Mouse (Mus musculus) stomach, embryonic 14.5 days (tissue): Measurements from ENCODE around the gene Galc. TPM values are rescaled to one million over a fixed set of nuclear protein-coding genes. Genes with fewer than 3 reads are reported as not detected.

Experiments used
- ATAC-seq: fragments of 200-750 bp; cut with Nextera tagmentation; 2 replicates; pipeline ENCODE4 v1.8.0; 2017; ENCODE audit warnings: low read depth, moderate TSS enrichment; ENCODE audit not compliant: insufficient number of reproducible peaks, insufficient read depth, low FRiP score
- H3K27ac ChIP-seq: fragments of 300-500 bp; sonication (generic); 2 replicates; pipeline ENCODE4 v1.5.1; 2014; ENCODE audit warnings: mild to moderate bottlenecking, low read length, moderate library complexity, mixed read lengths
- H3K27me3 ChIP-seq: fragments of 300-500 bp; sonication (generic); 2 replicates; pipeline ENCODE4 v1.6.1; 2014; ENCODE audit warnings: low read length, control low read depth, mixed read lengths; ENCODE audit not compliant: control insufficient read depth, insufficient read depth
- H3K36me3 ChIP-seq: fragments of 300-500 bp; sonication (generic); 2 replicates; pipeline ENCODE4 v1.6.1; 2014; ENCODE audit warnings: mild to moderate bottlenecking, control low read depth, low read length, moderate library complexity, mixed read lengths; ENCODE audit not compliant: control insufficient read depth, insufficient read depth
- H3K4me1 ChIP-seq: fragments of 300-500 bp; sonication (generic); 2 replicates; pipeline ENCODE4 v1.6.1; 2014; ENCODE audit warnings: low read length, control low read depth, mixed read lengths; ENCODE audit not compliant: control insufficient read depth, insufficient read depth
- H3K4me2 ChIP-seq: fragments of 300-500 bp; sonication (generic); replicated peaks from 2 replicates; pipeline ENCODE4 v1.6.1; 2014; ENCODE audit warnings: low read depth, low read length, control low read depth
- H3K4me3 ChIP-seq: fragments of 300-500 bp; sonication (generic); 2 replicates; pipeline ENCODE4 v1.5.1; 2014; ENCODE audit warnings: low read depth, low read length, control low read depth
- H3K9ac ChIP-seq: fragments of 300-500 bp; sonication (generic); replicated peaks from 2 replicates; pipeline ENCODE4 v1.6.1; 2014; ENCODE audit warnings: low read depth, mild to moderate bottlenecking, control low read depth, low read length, moderate library complexity, mixed read lengths
- H3K9me3 ChIP-seq: fragments of 300-500 bp; sonication (generic); 2 replicates; pipeline ENCODE4 v1.6.1; 2016; ENCODE audit warnings: low read depth, low read length, control low read depth; ENCODE audit not compliant: control insufficient read depth
- WGBS: fragments of 180-500 bp; shearing (Covaris S2); extraction: QIAGEN DNeasy Blood & Tissue Kit; methylation state at CpG from one replicate; pipeline ENCODE4 v1.1.7; 2014; 5-methylcytosine and 5-hydroxymethylcytosine counted together
- polyA plus RNA-seq: library from polyadenylated mRNA; unstranded; fragments of >200 nt; fragmentation: Nextera tagmentation; extraction: Ambion mirVana; gene quantifications from 2 replicates; pipeline ENCODE4 v1.2.1, GENCODE M21; 2014

Galc gene
- polyA plus RNA-seq, 1 experiment from 2014 or later: 9.2 TPM

- Histone ChIP-seq H3K4me3 (no peak overlapping the region), H3K36me3 (no peaks in the 10 kb centered on the region), H3K4me2 (no peak overlapping the region), H3K9ac (no peak overlapping the region), H3K4me1 (no peaks in the 10 kb centered on the region), H3K9me3 (no peaks in the 10 kb centered on the region), H3K27me3 (no peaks in the 10 kb centered on the region), H3K27ac (no peak overlapping the region)
- 87% methylated on average over 7 of the region's 7 CpGs for WGBS
- ATAC-seq: no peak
Measured at GRCm38 (mm10) chr12:98213791-98214190, 45.5 kb downstream of the Galc start.

DNA sequence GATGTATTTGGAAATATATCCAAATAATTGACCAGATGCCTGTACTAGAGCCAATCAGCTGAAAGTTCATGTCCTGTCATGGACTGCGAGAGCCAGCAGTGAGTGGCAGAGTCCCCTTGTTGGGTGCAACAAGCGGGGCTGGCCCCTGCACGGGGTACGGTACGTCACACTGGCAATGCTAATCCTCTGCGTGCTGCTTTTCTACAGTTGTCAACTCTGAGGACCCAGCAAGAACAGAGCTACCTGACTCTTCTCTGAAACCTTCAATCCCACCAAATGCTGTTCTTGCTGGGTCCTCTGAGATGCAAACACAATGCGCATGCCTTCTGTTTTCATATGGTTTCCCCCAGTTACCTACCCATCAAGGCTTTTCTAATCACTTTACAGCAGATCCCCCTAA is 45.9 kb downstream of the Galc start:
- ATAC-seq: no peak
- WGBS: 92% methylated on average over 7 of the region's 7 CpGs
- H3K4me1 ChIP-seq: no peaks in the 10 kb centered on the region
- no peak overlapping the region for H3K9ac ChIP-seq
- H3K9me3 ChIP-seq: no peaks in the 10 kb centered on the region
- no peak overlapping the region for H3K27ac ChIP-seq
- no peaks in the 10 kb centered on the region for H3K36me3 ChIP-seq
- no peaks in the 10 kb centered on the region for H3K27me3 ChIP-seq
- H3K4me3 ChIP-seq: no peak overlapping the region
- H3K4me2 ChIP-seq: no peak overlapping the region

DNA sequence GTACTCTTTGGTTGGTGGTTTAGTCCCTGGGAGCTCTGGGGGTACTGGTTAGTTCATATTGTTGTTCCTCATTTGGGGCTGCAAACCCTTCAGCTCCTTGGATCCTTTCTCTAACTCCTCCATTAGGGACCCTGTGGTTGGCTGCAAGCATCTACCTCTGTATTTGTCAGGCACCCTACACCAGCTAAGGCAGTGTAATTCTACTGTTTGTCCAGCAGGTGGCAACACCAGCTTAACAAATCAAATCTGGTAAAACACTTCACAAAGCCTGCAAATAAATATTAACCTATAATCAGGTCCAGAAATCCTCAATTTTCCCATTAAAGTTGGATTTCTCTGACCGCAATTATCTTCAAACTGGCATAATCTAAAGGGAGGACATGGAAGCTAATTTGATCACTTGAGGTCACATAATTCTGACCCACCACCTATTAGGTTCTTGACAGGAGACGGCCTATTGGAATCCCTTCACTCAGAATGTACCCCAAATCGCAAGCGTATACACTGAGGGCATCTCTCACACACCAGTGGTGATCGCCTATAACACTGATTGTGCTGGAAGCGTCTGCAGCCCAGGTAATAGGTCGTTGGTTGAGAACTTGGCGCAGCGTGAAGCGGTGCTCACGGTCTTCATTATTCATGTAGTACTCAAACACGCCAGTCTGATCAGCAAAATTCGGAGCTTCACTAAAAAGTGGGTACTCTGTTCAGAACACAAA is 46.6 kb downstream of the Galc start:
- Histone ChIP-seq H3K4me1 (no peaks in the 10 kb centered on the region), H3K27ac (no peak overlapping the region), H3K27me3 (no peaks in the 10 kb centered on the region), H3K36me3 (no peaks in the 10 kb centered on the region), H3K9ac (no peak overlapping the region), H3K9me3 (no peaks in the 10 kb centered on the region), H3K4me2 (no peak overlapping the region), H3K4me3 (no peak overlapping the region)
- 93% methylated on average over 13 of the region's 13 CpGs for WGBS
- ATAC-seq: 0 out of 2 replicates have a peak, but pooled peaks have one; percentile 42

DNA sequence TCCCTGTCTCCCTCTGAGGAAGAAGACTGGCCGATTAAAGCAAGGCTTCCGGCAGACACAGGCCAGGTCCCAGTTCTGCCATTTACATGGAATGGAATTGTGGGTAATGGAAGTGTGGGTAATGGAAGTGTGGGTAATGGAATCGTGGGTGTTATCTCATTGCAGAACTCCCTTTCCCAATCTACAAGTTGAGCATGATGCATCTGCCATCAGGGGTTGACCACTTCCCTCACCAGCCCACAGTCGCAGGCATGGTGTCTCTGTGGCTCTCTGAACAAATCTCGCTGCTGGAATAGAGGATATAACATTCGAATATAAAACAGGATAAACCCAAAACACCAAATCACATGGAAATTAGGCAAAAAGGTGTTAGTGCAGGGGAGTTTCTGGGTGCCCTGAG is 48.8 kb downstream of the Galc start:
- Histone ChIP-seq H3K27me3 (no peaks in the 10 kb centered on the region), H3K9ac (no peak overlapping the region), H3K4me2 (no peak overlapping the region), H3K9me3 (no peaks in the 10 kb centered on the region), H3K27ac (no peak overlapping the region), H3K36me3 (no peaks in the 10 kb centered on the region; the same call in 1 of the 2 replicates), H3K4me1 (no peaks in the 10 kb centered on the region), H3K4me3 (no peak overlapping the region)
- 86% methylated on average over 6 of the region's 6 CpGs for WGBS
- no peak for ATAC-seq

- Histone ChIP-seq H3K27ac (no peak overlapping the region), H3K36me3 (no peaks in the 10 kb centered on the region; the same call in 1 of the 2 replicates), H3K9ac (no peak overlapping the region), H3K9me3 (no peaks in the 10 kb centered on the region), H3K4me3 (no peak overlapping the region), H3K4me1 (no peaks in the 10 kb centered on the region), H3K4me2 (no peak overlapping the region), H3K27me3 (no peaks in the 10 kb centered on the region)
- ATAC-seq: no peak
- 83% methylated on average over 10 of the region's 10 CpGs for WGBS
Measured at GRCm38 (mm10) chr12:98208104-98208503, 51.2 kb downstream of the Galc start.

DNA sequence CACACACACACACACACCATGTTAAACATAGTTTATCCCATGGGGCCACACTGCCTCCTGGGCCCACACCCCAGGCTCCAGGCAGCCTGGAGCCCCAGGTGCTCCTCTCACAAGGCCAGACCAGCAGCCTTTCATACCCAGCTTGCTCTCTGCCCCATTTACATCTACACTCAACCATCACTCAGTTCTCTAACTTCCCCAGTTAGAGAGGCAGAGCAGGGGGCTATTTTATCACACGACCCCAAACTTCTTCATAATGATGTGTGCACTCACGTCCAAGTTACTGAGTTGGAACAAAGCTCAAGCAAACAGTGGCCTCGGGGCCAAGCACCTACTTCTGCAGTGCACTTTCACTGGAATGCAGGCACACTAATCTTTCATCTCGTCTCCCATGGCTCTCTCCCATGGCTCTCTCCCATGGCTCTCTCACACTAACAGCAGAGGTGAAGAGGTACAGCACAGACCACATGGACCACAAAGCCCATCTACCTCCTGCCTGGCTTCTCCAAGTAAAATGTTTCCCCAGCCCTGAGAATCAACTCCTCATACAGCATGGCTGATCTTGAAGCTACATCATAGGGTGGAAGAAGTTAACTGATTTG is 53.7 kb downstream of the Galc start:
- no peak for ATAC-seq
- Histone ChIP-seq H3K4me2 (no peak overlapping the region), H3K36me3 (no peaks in the 10 kb centered on the region; the same call in 1 of the 2 replicates), H3K9ac (no peak overlapping the region), H3K27me3 (no peaks in the 10 kb centered on the region), H3K27ac (no peak overlapping the region), H3K4me3 (no peak overlapping the region), H3K4me1 (no peaks in the 10 kb centered on the region), H3K9me3 (no peaks in the 10 kb centered on the region)
- WGBS: 49% methylated on average over 4 of the region's 4 CpGs

DNA sequence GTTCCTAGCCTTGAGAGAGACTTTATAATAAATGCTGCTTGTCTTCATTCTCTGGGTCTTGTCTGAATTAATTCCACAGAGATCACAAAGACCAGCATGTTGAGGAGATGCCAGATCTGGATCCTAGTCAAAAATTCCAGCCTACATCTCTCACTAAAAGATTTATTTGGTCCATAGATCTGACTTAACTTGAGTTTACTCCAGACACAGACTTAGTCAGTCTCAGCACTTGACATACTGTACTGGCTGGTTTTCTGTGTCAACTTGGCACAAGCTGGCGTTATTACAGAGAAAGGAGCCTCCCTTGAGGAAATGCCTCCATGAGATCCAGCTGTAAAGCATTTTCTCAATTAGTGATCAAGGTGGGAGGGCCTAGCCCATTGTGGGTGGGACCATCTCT is 61.9 kb downstream of the Galc start:
- no peak for ATAC-seq
- H3K9me3 ChIP-seq: no peaks in the 10 kb centered on the region
- no peaks in the 10 kb centered on the region for H3K36me3 ChIP-seq
- no peak overlapping the region for H3K27ac ChIP-seq
- H3K27me3 ChIP-seq: no peaks in the 10 kb centered on the region
- H3K4me2 ChIP-seq: no peak overlapping the region
- H3K4me1 ChIP-seq: no peaks in the 10 kb centered on the region
- H3K4me3 ChIP-seq: no peak overlapping the region
- WGBS: 58% methylated on average over 1 of the region's 1 CpGs
- H3K9ac ChIP-seq: no peak overlapping the region

DNA sequence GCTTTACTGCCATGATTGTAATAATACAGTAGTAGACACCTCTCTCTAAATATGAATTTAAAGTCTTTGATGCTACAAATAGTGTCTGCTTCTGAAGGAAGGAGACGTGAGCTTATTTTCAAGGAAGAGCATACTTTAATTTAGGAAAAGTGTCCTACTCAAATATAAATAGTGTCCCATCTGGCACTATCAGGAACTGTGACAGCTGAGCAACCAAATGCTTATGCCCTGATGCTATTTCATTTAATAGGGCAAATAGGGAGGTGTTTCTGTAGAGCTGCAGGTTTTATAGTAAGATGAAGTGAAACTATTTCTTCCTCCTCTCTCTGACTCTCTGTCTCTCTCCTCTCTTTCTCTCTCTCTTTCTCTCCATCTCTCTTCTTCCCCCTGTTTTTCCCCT is 69.1 kb downstream of the Galc start:
- no peak for ATAC-seq
- Histone ChIP-seq H3K4me1 (no peaks in the 10 kb centered on the region), H3K9ac (no peak overlapping the region), H3K9me3 (no peaks in the 10 kb centered on the region), H3K27me3 (no peaks in the 10 kb centered on the region), H3K4me2 (no peak overlapping the region), H3K4me3 (no peak overlapping the region), H3K36me3 (no peaks in the 10 kb centered on the region), H3K27ac (no peak overlapping the region)
- 88% methylated on average over 1 of the region's 1 CpGs for WGBS
